Mouse (Mus musculus): ENCODE measurements around the gene Gm21118. TPM values are rescaled to one million over a fixed set of nuclear protein-coding genes. Genes with fewer than 3 reads are reported as not detected.
"Not testable (repeated sequence)": the region's sequence is repeated elsewhere in the genome, so short reads cannot be mapped to it uniquely, and the experiment has no call there.

Gm21118 gene
- total RNA-seq (2021): not detected

DNA sequence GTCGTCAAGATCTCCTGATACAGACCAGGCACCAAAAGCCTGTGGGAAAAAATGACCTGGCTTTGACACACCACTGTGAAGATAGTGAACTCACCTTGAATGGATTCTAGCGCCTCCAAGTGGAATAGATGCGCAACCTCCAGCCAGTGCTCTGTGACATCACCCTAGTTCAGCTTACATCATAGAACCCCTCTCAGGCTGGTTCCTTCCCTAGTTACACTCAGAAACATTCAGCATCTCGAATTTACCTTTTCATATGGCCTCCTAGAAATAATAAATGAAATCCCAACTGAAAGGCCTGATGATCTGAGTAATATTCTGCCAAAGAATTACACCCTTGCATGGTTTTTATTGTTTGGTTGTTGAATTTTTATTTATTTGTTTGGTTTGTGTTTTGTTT is at the start of gene Gm21118:
Gm21118 (minus strand) TSS at position 101 of the 400 bp plus-strand sequence.
- intact Hi-C loops (cut with DNase I); DNase-seq: not testable (repeated sequence)

DNA sequence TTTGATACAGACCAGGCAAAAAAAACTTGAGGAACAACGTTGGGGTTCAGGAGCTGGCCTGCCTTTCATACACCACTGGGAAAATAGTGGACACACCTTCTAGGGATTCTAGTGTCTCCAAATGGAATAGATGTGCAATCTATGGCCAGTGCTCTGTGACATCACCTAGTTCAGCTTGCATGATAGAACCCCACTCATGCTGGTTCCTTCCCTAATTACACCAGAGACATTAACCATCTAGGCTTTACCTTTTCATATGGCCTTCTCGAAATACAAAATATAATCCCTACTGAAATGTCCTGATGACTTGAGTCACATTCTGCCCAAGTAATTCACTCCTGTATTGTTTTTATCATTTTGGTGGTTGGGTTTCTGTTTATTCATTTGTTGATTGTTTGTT is 29.7 kb upstream of the Gm21118 start, which contains the start of the genes Gm29423 and Gm29644:
Gm29423 (minus strand) TSS at position 101 of the 400 bp plus-strand sequence.
Gm29644 (minus strand) TSS at position 157 of the 400 bp plus-strand sequence.
- DNase-seq; intact Hi-C loops (cut with DNase I): not testable (repeated sequence)

Other genes with a start within 250 kb of the Gm21118 start
- gene Gm29423, start 29.6 kb upstream of the Gm21118 start, total RNA-seq (2021): not detected
- gene Gm29644, start 29.7 kb upstream of the Gm21118 start, total RNA-seq (2021): not detected
- not detected for gene Gm20888, start 168.2 kb upstream of the Gm21118 start, total RNA-seq (2021)

Data from left cerebral cortex, postnatal 4 days (tissue).